Mouse (Mus musculus): ENCODE results near the gene Sptlc2. TPM values are rescaled to one million over a fixed set of nuclear protein-coding genes. Genes with fewer than 3 reads are reported as not detected.
A peak's percentile ranks its signal among the peaks of the same experiment; 100 is the strongest.
"Not testable (repeated sequence)": the region's sequence is repeated elsewhere in the genome, so short reads cannot be mapped to it uniquely, and the experiment has no call there.

Gene Sptlc2
- polyA plus RNA-seq, 1 experiment from 2014 or later = 56.9 TPM

- Histone ChIP-seq H3K36me3 (ENCODE audit: control insufficient read depth, insufficient read depth, low read length) (no peaks in the 10 kb centered on the region), H3K9me3 (ENCODE audit: control insufficient read depth, low read length) (no peaks in the 10 kb centered on the region), H3K27me3 (replicated peaks; ENCODE audit: control insufficient read depth, insufficient read depth, low read length) (no peaks in the 10 kb centered on the region), H3K4me2 (no peak overlapping the region), H3K4me3 (ENCODE audit: low read depth, low read length) (no peak overlapping the region), H3K9ac (ENCODE audit: low read depth, low read length) (no peak overlapping the region), H3K4me1 (replicated peaks; ENCODE audit: control insufficient read depth, insufficient read depth, low read length) (0 out of 2 replicates have a peak, but pooled peaks cover 3% of the 10 kb centered on the region), H3K27ac (ENCODE audit: low read depth, low read length) (no peak overlapping the region)
- ATAC-seq (replicated peaks; ENCODE audit: low FRiP score) (no peak), DNase-seq (ENCODE audit: low spot score) (no peak)
- 81% methylated on average over 5 of the region's 5 CpGs for WGBS
Observed at GRCm38 (mm10) chr12:87284726-87285125, 103.4 kb downstream of the Sptlc2 start.

GRCm38 (mm10) chr12:87284268-87284667 is 103.9 kb downstream of the Sptlc2 start:
- no peak overlapping the region for H3K4me2 ChIP-seq
- H3K27me3 ChIP-seq (replicated peaks; ENCODE audit: control insufficient read depth, insufficient read depth, low read length) = no peaks in the 10 kb centered on the region
- no peak overlapping the region for H3K27ac ChIP-seq (ENCODE audit: low read depth, low read length)
- H3K4me3 ChIP-seq (ENCODE audit: low read depth, low read length) = no peak overlapping the region
- no peak for ATAC-seq (replicated peaks; ENCODE audit: low FRiP score)
- H3K9me3 ChIP-seq (ENCODE audit: control insufficient read depth, low read length) = no peaks in the 10 kb centered on the region
- WGBS = 75% methylated on average over 4 of the region's 4 CpGs
- no peak overlapping the region for H3K9ac ChIP-seq (ENCODE audit: low read depth, low read length)
- H3K36me3 ChIP-seq (ENCODE audit: control insufficient read depth, insufficient read depth, low read length) = no peaks in the 10 kb centered on the region
- 0 out of 2 replicates have a peak, but pooled peaks cover 5% of the 10 kb centered on the region for H3K4me1 ChIP-seq (replicated peaks; ENCODE audit: control insufficient read depth, insufficient read depth, low read length)
- no peak for DNase-seq (ENCODE audit: low spot score)

- Histone ChIP-seq H3K36me3 (ENCODE audit: control insufficient read depth, insufficient read depth, low read length) (no peaks in the 10 kb centered on the region), H3K27ac (ENCODE audit: low read depth, low read length) (no peak overlapping the region), H3K4me3 (ENCODE audit: low read depth, low read length) (no peak overlapping the region), H3K9ac (ENCODE audit: low read depth, low read length) (no peak overlapping the region), H3K9me3 (ENCODE audit: control insufficient read depth, low read length) (no peaks in the 10 kb centered on the region), H3K4me2 (no peak overlapping the region), H3K27me3 (replicated peaks; ENCODE audit: control insufficient read depth, insufficient read depth, low read length) (no peaks in the 10 kb centered on the region), H3K4me1 (replicated peaks; ENCODE audit: control insufficient read depth, insufficient read depth, low read length) (peaks cover 10% of the 10 kb centered on the region; the same call in 1 of the 2 replicates)
- WGBS = 69% methylated on average over 7 of the region's 7 CpGs
- ATAC-seq (replicated peaks; ENCODE audit: low FRiP score) = no peak
- peak; percentile 21 for DNase-seq (ENCODE audit: low spot score)
Observed at GRCm38 (mm10) chr12:87283706-87284105, 104.4 kb downstream of the Sptlc2 start.

GRCm38 (mm10) chr12:87282743-87283142 is 105.4 kb downstream of the Sptlc2 start:
- Histone ChIP-seq H3K4me3 (ENCODE audit: low read depth, low read length) (no peak overlapping the region), H3K4me2 (no peak overlapping the region), H3K4me1 (replicated peaks; ENCODE audit: control insufficient read depth, insufficient read depth, low read length) (peaks cover 16% of the 10 kb centered on the region; the same call in 1 of the 2 replicates), H3K27me3 (replicated peaks; ENCODE audit: control insufficient read depth, insufficient read depth, low read length) (no peaks in the 10 kb centered on the region), H3K27ac (ENCODE audit: low read depth, low read length) (no peak overlapping the region), H3K9ac (ENCODE audit: low read depth, low read length) (no peak overlapping the region), H3K9me3 (ENCODE audit: control insufficient read depth, low read length) (no peaks in the 10 kb centered on the region), H3K36me3 (ENCODE audit: control insufficient read depth, insufficient read depth, low read length) (no peaks in the 10 kb centered on the region)
- WGBS = 91% methylated on average over 4 of the region's 4 CpGs
- no peak for DNase-seq (ENCODE audit: low spot score)
- no peak for ATAC-seq (replicated peaks; ENCODE audit: low FRiP score)

GRCm38 (mm10) chr12:87281766-87282165 is 106.4 kb downstream of the Sptlc2 start:
- DNase-seq (ENCODE audit: low spot score) (no peak), ATAC-seq (replicated peaks; ENCODE audit: low FRiP score) (no peak)
- Histone ChIP-seq H3K4me3 (ENCODE audit: low read depth, low read length) (no peak overlapping the region), H3K9ac (ENCODE audit: low read depth, low read length) (no peak overlapping the region), H3K36me3 (ENCODE audit: control insufficient read depth, insufficient read depth, low read length) (no peaks in the 10 kb centered on the region), H3K4me2 (no peak overlapping the region), H3K27ac (ENCODE audit: low read depth, low read length) (no peak overlapping the region), H3K4me1 (replicated peaks; ENCODE audit: control insufficient read depth, insufficient read depth, low read length) (peaks cover 16% of the 10 kb centered on the region; the same call in 1 of the 2 replicates), H3K9me3 (ENCODE audit: control insufficient read depth, low read length) (no peaks in the 10 kb centered on the region), H3K27me3 (replicated peaks; ENCODE audit: control insufficient read depth, insufficient read depth, low read length) (no peaks in the 10 kb centered on the region)
- 22% methylated on average over 1 of the region's 1 CpGs for WGBS

GRCm38 (mm10) chr12:87279879-87280278 is 108.3 kb downstream of the Sptlc2 start:
- Histone ChIP-seq H3K4me3 (ENCODE audit: low read depth, low read length) (no peak overlapping the region), H3K27me3 (replicated peaks; ENCODE audit: control insufficient read depth, insufficient read depth, low read length) (no peaks in the 10 kb centered on the region), H3K9ac (ENCODE audit: low read depth, low read length) (no peak overlapping the region), H3K27ac (ENCODE audit: low read depth, low read length) (no peak overlapping the region), H3K4me1 (replicated peaks; ENCODE audit: control insufficient read depth, insufficient read depth, low read length) (peaks cover 17% of the 10 kb centered on the region), H3K36me3 (ENCODE audit: control insufficient read depth, insufficient read depth, low read length) (peaks cover 11% of the 10 kb centered on the region; the same call in 1 of the 2 replicates), H3K9me3 (ENCODE audit: control insufficient read depth, low read length) (no peaks in the 10 kb centered on the region), H3K4me2 (no peak overlapping the region)
- DNase-seq (ENCODE audit: low spot score) (no peak), ATAC-seq (replicated peaks; ENCODE audit: low FRiP score) (no peak)
- WGBS = 47% methylated on average over 14 of the region's 14 CpGs

- WGBS = 42% methylated on average over 3 of the region's 3 CpGs
- H3K4me2 ChIP-seq = no peak overlapping the region
- H3K4me3 ChIP-seq (ENCODE audit: low read depth, low read length) = no peak overlapping the region
- H3K27ac ChIP-seq (ENCODE audit: low read depth, low read length) = no peak overlapping the region
- no peaks in the 10 kb centered on the region for H3K27me3 ChIP-seq (replicated peaks; ENCODE audit: control insufficient read depth, insufficient read depth, low read length)
- H3K9ac ChIP-seq (ENCODE audit: low read depth, low read length) = no peak overlapping the region
- H3K9me3 ChIP-seq (ENCODE audit: control insufficient read depth, low read length) = no peaks in the 10 kb centered on the region
- H3K36me3 ChIP-seq (ENCODE audit: control insufficient read depth, insufficient read depth, low read length) = peaks cover 15% of the 10 kb centered on the region
- peak; percentile 30 for DNase-seq (ENCODE audit: low spot score)
- peaks cover 21% of the 10 kb centered on the region for H3K4me1 ChIP-seq (replicated peaks; ENCODE audit: control insufficient read depth, insufficient read depth, low read length)
- ATAC-seq (replicated peaks; ENCODE audit: low FRiP score) = no peak
Observed at GRCm38 (mm10) chr12:87279350-87279749, 108.8 kb downstream of the Sptlc2 start.

- WGBS = 15% methylated on average over 6 of the region's 6 CpGs
- no peaks in the 10 kb centered on the region for H3K9me3 ChIP-seq (ENCODE audit: control insufficient read depth, low read length)
- peaks cover 23% of the 10 kb centered on the region for H3K4me1 ChIP-seq (replicated peaks; ENCODE audit: control insufficient read depth, insufficient read depth, low read length)
- no peak overlapping the region for H3K4me3 ChIP-seq (ENCODE audit: low read depth, low read length)
- H3K36me3 ChIP-seq (ENCODE audit: control insufficient read depth, insufficient read depth, low read length) = peaks cover 26% of the 10 kb centered on the region
- no peaks in the 10 kb centered on the region for H3K27me3 ChIP-seq (replicated peaks; ENCODE audit: control insufficient read depth, insufficient read depth, low read length)
- ATAC-seq (replicated peaks; ENCODE audit: low FRiP score) = peak; percentile 62
- H3K4me2 ChIP-seq = no peak overlapping the region
- peak overlapping the region; percentile 45; the same call in 1 of the 2 replicates for H3K27ac ChIP-seq (ENCODE audit: low read depth, low read length)
- no peak overlapping the region for H3K9ac ChIP-seq (ENCODE audit: low read depth, low read length)
- peak; percentile 49 for DNase-seq (ENCODE audit: low spot score)
Observed at GRCm38 (mm10) chr12:87278118-87278730, 109.9 kb downstream of the Sptlc2 start.

GRCm38 (mm10) chr12:87277251-87277650 is 110.9 kb downstream of the Sptlc2 start:
- DNase-seq (ENCODE audit: low spot score); H3K9me3 ChIP-seq (ENCODE audit: control insufficient read depth, low read length); H3K27ac ChIP-seq (ENCODE audit: low read depth, low read length); H3K27me3 ChIP-seq (replicated peaks; ENCODE audit: control insufficient read depth, insufficient read depth, low read length); H3K4me2 ChIP-seq; ATAC-seq (replicated peaks; ENCODE audit: low FRiP score); H3K9ac ChIP-seq (ENCODE audit: low read depth, low read length); H3K4me3 ChIP-seq (ENCODE audit: low read depth, low read length): not testable (repeated sequence)
- Histone ChIP-seq H3K36me3 (ENCODE audit: control insufficient read depth, insufficient read depth, low read length) (peaks cover 34% of the 10 kb centered on the region), H3K4me1 (replicated peaks; ENCODE audit: control insufficient read depth, insufficient read depth, low read length) (peaks cover 23% of the 10 kb centered on the region)
- 79% methylated on average over 4 of the region's 4 CpGs for WGBS

All from liver, embryonic 11.5 days (tissue).